Mouse (Mus musculus): ENCODE measurements around the gene Gm20826.
"Not testable (repeated sequence)": the region's sequence is repeated elsewhere in the genome, so short reads cannot be mapped to it uniquely, and the experiment has no call there.

Gm20826 gene

GRCm38 (mm10) chrY:7638389-7638788 lies at the start of gene Gm20826:
Gm20826 (minus strand) TSS chrY:7638489.
- not testable (repeated sequence) for DNase-seq (ENCODE audit: extremely low spot score)
